Mouse (Mus musculus) WW6 (cell line): ENCODE data around the gene Gins1.
"Not testable (repeated sequence)": the region's sequence is repeated elsewhere in the genome, so short reads cannot be mapped to it uniquely, and the experiment has no call there.

Experiments used
- DNase-seq: peaks from one replicate; pipeline ENCODE4 v3.0.0-alpha.2; 2013; ENCODE audit warnings: low read depth, low spot score

Gene Gins1

DNA sequence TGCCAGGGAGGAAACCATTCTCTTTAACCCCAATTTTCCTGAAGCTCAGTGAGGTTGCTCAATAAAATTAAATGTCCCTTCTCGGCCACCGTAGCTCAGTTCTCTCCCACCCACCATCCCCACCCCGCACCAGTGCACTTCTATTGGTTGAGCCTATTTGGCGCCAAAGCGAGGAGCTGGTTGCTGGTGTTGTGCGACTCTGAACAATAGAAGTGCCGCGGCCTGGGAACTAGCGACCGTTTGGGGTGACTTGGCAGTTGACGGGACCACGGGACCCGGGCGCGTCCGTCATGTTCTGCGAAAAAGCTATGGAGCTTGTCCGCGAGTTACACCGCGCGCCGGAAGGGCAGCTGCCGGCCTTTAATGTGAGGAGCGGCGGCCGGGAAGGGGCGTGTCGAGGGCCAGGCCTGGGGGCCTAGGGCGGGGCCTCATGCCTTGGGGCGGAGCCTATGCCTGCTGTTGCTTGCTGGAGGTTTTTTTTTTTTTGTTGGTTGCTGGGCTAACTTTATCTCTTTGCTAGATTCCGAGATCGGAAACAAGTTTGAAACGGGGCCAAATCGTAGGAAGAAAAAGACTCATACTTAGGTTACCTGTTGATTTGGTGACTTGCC, 4.3 kb downstream of the Gins1 start:
- DNase-seq = peak; percentile 88

DNA sequence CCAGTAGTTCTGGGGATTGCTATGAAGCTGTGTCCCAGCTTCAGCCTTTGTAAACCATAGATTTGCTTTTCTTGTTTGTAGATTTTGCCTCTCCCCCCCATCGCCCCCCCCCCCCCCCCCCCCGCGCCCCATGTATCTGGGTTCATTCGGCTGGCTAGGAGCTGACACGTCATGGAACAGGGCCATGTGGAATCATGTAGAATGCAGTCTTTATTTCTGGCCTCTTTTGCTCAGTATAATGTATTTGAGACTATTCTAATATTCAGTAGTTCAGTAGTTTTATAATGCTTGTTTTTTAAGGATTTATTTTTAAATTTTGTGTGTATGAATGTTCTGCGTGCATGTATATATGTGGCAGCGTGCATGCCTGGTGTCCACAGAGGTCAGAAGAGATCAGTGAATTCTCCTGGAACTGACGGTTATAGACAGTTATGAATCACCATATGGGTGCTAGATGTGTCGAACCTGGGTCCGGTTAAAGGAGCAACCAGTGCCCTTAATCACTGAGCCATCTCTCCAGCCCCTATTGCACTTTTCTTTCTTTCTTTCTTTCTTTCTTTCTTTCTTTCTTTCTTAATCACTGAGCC, 5.2 kb downstream of the Gins1 start:
- DNase-seq = no peak

DNA sequence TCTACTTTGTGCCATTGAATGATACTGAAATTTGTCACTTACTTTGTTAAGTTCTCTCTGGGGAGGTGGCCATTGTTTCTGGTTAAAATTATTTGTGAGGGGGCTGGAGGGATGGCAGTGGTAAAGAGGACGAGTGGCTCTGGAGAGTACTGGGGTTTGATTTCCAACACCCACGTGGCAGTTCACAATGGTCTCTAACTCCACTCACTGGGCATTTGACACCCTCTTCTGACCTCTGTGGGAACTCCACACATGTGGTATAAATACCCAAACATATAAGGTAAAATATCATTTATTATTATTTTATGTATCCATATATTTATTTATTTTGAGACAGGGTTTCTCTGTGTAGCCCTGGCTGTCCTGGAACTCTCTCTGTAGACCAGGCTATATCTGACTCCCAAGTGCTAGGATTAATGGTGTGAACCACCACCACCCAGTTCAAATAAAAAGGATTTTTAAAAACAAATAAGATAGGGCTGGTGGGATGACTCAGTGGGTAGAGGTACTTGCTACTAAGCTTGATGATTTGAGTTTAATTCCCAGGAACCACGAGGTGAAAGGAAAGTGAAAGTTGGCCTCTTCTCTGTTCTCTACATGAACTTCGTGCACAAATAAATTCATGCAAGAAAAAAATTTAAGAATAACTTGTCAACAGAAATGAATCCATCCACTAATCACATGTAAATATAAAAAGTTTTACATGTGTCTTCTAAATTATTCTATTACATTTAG, 9.7 kb downstream of the Gins1 start:
- no peak for DNase-seq

DNA sequence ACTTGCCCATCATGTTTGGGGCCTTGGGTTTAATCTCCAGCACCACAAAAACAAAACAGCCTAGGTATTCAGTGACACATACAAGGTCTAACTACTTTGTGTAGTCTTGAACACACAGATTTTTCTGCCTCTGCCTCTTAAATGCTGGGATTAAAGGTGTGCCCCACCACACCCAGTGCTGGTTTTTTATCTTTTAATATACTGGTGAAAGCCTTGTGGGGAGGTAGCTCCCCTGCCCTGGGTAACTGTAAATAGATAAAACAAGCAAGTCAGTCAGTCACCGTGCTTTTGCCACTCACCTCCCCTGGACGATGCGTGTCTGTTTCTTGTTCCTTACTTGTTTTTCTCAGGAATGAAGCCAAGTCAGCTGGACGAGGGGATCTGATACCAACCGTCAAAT, 10.6 kb downstream of the Gins1 start:
- DNase-seq = no peak

DNA sequence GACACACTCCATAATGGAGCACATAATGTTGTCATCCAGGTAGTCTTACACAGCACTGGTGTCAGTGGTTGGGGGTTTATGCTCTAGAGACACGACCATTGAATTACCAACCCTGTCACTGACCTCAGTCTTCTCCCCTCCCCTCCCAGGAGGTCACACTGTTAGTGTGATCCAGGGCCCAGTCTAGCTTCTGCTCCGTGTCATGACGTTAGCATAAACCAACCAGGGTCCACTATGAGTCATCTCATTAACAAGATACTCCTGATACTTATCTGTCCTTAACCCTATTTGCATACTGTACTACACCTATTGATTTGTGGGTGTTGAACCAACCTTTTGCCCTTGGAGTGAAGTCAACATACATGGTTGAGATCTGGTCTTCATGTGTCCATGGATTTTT, 13.5 kb downstream of the Gins1 start:
- DNase-seq = no peak

DNA sequence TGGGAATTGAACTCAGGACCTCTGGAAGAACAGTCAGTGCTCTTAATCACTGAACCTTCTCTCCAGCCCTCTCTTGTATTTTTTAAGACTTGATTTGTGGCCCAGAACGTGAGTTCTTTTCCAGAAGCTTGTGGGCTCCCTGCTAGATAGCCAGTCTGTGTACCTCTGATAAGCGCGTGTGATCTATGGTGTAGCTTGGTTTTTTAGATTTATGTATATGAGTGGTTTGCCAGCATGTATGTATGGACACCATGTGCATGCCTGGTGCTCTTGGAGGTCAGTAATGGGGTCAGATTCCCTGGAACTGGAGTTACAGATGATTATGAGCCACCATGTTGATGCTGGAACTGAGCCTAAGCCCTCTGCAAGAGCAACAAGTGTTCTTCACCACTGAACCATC, 15.3 kb downstream of the Gins1 start:
- no peak for DNase-seq

DNA sequence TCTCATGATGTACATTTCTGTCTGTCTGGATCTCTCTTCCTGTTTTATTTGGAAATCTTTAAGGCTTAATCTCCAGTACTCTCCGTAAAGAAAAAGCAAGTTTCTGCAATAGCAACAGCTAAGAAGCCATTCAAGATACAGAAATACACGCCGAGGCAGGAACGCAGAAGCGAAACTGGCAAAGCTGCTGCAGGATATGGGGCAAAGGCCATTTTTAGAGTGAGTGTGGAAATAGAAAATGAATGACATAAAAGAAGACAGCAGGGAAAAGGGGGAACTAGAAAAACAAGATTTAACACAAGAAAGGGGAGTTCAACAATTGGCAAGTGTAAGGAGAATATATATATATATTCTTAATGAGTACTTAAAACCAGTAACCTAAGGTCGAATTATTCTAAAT, 16.5 kb downstream of the Gins1 start:
- no peak for DNase-seq

DNA sequence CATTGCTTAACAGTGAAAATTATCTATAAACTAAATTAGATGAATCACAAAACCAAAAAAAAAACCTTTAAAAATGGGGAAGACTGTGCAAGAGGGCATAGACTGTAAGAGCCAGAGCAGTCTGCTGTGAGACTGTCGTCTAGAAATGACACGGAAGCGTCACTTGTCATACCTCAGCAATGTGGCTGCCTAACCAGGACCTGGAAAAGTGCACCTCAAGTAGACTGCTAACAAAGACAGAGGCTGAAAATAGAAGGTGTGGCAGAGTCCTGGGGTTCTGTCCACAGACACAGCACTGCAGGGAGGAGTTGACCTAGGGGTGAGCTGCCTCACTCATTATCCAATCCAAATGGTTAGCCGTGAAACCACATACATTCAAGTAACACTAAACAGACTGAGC, 17.0 kb downstream of the Gins1 start:
- no peak for DNase-seq

DNA sequence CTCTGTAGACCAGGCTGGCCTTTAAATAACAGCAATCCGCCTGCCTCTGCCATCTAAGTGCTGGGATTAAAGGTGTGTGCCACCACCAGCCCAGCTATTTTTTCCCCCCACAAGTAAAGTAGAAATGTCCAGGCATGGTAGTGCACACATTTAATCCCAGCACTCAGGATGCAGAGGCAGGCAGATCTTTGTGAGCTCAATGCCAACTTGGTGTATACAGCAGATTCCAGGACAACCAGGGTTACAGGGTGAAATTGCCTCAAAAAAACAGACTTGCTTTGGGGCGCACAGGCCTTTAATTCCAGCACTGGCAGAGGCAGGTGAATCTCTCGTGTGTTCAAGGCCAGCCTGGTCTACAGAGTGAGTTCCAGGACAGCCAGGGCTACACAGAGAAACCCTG, 17.8 kb downstream of the Gins1 start:
- no peak for DNase-seq

DNA sequence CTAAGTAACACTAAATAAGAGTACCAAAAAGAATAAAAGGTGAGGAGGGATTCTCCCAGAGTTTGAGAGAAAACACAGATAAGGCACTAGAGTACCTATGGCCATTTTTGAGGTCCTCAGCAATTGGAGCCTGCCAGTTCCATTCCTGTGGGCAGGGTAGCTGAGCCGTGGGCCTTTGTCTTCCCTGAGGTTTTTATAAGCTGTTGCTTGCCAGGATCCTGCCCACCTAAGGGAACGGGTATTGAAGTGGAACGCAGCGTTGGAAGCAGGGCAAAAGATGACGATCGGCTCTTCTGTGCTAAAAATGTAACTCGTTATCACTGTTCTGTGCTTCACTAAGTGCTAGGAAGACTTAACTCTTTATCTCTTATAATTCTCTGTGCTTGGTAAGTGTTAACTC, 18.3 kb downstream of the Gins1 start:
- DNase-seq = no peak

DNA sequence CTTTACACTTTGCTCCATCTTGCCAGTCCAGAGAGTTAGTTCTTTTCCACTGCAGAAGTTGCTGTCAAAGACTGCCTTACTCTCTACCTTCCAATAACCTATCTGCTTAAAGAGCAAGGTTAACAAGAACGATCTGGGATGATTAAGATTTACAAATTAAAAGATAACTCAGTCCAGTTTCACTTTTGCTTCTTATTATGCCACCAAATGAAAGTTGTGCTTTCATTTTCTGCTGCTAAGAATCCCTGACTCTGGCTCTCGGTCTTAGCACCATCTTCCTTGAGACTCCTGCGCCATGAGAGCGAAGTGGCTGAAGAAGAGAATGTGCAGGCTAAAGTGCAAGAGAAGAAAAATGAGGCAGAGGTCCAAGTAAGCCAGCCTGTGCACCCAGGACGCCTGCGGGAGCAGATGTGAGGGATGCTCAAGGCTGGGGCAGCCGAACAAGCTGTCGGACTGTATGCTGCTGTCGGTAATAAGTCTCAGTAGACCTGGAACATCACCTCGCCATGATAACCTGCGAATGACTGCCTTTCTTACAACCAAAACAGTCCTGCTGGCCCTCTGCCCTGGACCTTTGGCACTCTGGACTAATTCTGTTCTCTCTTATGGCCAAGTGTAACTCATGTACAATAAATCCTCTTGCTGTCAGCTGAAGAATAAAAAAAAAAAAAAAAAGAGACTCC, 22.0 kb downstream of the Gins1 start:
- no peak for DNase-seq

DNA sequence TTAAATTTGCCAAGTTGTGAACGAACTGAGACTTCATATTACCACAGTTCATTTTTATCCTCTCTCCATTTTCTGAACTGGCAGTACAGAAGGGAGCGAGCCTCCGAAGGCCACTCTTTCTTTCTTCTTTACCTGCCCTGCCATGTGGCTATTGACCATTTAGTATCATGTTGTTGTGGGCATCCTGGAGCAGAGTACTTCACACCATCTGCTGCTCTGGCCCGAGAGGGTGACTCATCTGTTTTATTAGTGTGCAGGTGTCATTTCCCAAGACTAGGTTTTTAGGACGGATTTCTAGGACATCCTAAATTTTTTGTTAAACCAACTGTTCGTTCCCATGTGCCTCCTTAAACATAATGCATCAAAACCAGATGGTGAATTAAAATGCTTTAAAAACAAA, 24.0 kb downstream of the Gins1 start:
- DNase-seq = no peak

DNA sequence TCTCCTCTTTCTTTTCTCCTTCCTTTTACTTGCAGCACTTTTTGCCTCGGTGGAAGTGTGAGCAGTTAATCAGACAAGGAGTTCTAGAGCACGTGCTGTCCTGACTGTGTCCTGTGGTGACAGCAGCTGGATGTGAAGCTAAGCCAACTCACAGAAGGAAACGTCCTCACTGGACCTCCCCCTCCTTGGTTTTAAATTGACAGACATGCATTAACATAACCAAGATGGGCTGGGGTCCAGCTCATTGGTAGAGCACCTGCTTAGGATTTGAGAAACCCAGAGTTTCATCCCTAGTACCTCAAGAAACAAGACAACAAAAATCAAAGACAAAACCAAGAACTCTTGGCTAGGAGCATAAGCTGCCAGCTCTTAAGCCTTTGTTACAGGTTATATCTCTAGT, 25.6 kb downstream of the Gins1 start:
- DNase-seq = no peak

DNA sequence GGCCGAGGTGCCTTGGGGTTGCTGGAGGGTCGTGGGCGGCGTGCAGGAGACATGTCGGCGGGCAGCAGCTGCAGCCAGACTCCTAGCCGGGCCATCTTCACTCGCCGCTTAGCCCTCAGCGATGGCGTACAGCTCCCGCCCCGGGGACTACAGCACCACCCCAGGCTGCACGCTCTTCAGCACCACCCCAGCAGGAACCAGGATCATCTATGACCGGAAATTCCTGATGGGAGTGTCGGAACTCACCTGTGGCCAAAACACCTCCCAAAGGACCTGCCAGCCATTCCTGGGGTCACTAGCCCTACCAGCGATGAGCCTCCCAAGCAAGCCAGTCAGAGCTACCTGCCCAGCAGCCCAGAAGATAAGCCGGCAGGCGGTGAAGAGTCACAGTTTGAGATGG, 28.3 kb downstream of the Gins1 start:
- DNase-seq = no peak

DNA sequence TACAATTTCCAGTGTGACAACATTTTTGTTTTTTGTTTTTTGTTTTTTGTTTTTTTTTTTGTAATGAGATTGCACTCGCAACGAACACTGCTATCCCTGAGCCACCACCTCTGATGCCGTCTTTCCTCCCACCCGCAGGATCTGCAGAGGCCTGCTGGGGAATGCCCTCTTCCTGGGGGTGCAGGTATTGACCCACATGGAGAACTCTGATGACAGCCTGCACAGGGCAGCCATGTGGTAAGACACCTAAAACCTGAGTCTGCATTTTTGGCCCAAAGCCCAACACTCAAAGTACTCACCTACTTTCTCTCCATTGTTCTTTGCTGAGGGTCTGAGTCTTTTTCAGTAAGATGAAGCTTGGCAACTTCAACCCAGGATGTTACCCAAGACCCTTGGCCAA, 29.5 kb downstream of the Gins1 start:
- no peak for DNase-seq

DNA sequence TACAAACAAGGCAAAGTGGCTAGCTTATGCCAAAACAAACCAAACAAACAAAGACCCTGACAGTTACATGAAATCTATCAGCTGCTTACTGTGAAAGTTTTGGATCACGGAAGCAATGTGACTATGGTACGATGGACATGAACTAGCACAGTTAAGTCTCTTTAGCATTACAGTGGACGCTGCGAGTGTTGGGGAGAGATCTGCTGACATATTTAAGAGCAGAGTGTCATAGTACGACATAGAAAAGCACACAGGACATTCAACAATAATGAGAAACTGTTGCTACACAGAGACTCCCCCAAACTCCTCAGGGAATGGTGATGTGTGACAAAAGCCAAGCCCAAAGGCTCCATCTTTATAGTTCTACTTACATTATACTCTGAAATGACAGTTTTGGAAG, 38.8 kb downstream of the Gins1 start:
- no peak for DNase-seq

DNA sequence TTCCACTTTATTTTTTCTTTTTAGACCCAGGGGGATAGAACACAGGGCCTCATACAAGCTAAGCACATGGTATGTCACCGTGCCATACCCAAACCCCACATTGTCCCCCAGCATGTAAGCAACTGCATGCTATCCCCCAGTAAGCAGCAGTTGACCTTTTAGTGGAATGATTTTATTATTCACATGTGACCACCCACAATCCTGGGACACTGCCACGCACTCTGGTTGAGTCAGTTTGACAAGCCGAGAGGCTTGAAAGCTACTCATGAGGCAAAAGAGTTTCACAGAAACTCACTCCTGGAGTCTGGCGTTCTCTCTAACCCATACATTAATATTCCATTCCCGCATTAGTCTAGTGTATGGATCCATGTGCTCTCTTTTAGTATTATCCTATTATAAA, 42.1 kb downstream of the Gins1 start:
- DNase-seq = not testable (repeated sequence)

DNA sequence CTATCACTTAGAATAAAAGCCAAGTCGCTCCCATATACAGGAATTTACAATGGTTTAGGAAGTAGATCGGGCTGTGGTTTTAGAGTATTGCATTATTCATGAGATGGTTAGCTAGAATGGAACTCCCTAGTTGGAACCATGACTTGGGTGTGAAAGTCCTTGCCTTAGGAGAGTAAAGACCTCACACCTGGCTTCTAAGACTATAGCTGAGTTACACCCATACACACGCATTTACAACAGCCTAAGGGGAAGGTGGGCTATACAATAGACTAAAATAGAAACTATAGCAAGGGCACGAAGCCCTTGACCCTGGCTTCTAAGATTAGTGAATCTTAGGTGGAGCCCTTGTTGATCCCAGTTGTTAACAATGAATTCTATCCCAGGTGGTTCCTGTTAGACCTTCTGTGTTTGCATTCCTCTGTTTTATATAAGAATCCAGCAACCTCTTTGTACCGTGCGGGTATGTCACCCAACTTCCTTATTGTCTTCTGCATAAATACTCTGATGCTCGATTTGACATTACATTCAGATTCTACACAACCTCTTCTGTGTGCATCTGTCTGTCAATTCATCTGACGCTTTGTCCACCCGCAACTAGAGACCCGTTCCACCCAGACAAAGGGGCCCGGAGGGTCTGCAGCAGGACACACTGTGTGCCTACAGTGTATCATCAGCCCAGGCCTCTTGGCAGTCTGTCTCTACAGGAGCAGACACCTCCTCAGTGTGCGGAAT, 42.8 kb downstream of the Gins1 start:
- not testable (repeated sequence) for DNase-seq

DNA sequence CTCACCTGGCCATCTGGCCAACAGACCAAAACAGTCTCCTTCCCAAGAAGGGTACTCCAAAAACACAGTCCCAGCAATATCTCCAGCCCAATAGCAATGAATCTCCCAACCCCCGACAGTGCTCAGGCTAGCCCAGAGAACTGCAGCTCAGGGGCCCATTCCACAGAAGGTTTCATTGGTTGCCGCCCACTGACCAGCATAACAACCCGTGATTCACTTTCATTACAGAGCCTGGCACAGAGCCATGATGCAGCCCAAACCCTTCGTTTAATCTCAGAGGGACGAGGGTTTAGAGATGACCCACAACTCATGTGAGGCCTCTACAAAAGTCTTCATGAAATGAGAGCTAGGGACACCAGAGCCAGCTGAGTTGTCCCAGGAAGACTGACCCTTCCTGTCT, 43.6 kb downstream of the Gins1 start:
- no peak for DNase-seq

DNA sequence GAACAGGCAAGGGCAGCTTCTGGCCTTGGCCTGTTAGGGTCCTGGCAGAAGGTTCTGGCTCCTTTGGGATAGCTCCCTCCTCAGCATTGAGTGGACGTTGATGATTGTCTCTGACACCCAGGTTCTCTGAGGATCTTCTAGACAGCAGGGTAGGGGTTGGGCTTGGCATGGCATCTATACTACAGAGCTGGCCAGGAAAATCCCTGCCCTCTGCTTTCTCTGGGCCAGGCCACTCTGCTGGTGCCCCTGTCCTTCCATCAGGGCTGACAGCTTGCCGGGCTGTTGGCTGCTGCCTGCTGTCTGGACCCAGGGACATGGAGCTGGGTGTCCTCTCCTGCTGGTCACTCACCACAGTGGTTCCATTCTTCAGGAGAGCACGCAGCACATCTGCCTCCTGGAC, 44.5 kb downstream of the Gins1 start:
- no peak for DNase-seq

DNA sequence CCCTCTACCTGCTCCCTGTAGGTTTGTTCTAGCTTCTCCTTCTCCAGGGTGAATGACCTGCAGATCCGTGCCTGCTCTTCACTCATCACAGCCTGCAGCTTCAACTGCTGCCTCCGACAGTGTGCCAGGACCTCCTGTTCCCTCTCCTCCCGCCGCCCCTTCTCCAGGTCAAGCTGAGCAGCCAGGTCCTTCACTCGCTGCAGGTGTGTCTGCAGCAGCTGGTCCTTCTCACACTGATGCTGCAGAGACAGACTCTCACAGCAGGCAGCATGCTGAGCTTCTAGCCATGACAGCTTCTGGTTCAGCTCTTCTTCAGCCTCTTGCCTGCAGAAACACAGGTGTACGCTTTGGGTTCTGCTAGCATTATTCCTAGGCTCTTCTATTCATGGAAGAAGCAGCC, 44.9 kb downstream of the Gins1 start:
- DNase-seq = no peak

DNA sequence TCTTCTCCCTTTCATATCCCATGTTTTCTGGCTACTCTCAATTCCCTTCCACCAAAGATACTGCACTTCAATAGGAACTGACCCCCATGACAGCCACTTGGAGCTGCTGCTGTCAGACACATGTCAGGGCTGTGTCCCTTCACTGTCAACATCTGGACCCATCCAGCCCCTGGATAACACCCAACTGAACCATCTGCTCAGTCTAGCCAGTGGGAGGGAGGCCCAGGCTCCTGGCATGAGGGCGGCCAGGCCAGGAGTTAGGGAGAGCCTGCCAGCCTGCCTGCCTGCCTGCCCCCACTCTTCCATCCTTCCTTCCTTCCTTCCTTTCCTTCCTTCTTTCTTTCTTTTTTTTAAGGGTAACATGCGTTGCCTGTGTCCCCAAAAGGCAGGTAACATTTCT, 46.0 kb downstream of the Gins1 start:
- DNase-seq = no peak
